Mouse (Mus musculus): ENCODE data around the gene Srrm2. TPM values are rescaled to one million over a fixed set of nuclear protein-coding genes. Genes with fewer than 3 reads are reported as not detected.
A peak's percentile ranks its signal among the peaks of the same experiment; 100 is the strongest.
"Not testable (repeated sequence)": the region's sequence is repeated elsewhere in the genome, so short reads cannot be mapped to it uniquely, and the experiment has no call there.

Gene Srrm2
- polyA plus RNA-seq, 1 experiment from 2014 or later, result 562 TPM

DNA sequence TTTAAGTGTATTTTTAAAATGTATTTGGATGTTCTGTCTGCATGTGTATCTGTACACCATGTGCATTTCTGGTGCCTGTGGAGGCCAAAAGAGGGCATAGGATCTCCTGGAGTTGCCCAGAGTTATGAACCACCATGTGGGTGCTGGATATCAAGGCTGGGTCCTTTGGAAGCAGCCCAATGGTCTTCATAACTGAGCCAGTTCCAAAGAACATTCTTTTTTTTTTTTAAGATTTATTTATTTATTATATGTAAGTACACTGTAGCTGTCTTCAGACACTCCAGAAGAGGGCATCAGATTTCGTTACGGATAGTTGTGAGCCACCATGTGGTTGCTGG lies 18.1 kb upstream of the Srrm2 start:
- 80% methylated on average over 2 of the region's 2 CpGs for WGBS
- not testable (repeated sequence) for H3K9me3 ChIP-seq (replicated peaks); H3K27me3 ChIP-seq (ENCODE audit: low read depth, poor library complexity, severe bottlenecking); H3K27ac ChIP-seq; DNase-seq (ENCODE audit: low spot score)
- Histone ChIP-seq H3K4me1 (peaks cover 15% of the 10 kb centered on the region), H3K36me3 (peaks cover 31% of the 10 kb centered on the region), H3K4me3 (peak overlapping the region; percentile 75; the same call in 1 of the 2 replicates)

DNA sequence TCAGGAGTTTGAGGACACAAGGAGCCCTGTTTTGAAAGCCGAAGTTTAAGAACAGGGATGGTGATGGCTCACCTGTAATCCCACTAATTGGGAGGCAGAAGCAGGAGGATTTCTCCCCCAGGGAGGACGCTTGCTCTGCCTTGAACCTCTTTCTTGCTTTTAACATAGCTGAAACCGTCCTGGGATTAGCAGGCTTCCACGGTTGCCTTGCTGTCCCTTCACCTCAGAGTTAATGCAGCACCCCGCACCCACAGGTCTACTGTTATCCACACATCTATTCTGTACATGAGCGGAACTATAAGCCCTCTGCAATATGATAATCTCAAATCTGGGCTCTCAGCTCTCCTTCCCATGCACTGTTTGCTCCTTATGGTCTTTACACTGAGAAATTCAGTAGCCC lies 16.7 kb upstream of the Srrm2 start:
- DNase-seq (ENCODE audit: low spot score), result no peak
- Histone ChIP-seq H3K4me1 (peaks cover 15% of the 10 kb centered on the region), H3K9me3 (replicated peaks) (no peaks in the 10 kb centered on the region), H3K36me3 (peaks cover 16% of the 10 kb centered on the region), H3K4me3 (no peak overlapping the region), H3K27me3 (ENCODE audit: low read depth, poor library complexity, severe bottlenecking) (no peaks in the 10 kb centered on the region), H3K27ac (no peak overlapping the region)
- WGBS, result 70% methylated on average over 6 of the region's 6 CpGs

DNA sequence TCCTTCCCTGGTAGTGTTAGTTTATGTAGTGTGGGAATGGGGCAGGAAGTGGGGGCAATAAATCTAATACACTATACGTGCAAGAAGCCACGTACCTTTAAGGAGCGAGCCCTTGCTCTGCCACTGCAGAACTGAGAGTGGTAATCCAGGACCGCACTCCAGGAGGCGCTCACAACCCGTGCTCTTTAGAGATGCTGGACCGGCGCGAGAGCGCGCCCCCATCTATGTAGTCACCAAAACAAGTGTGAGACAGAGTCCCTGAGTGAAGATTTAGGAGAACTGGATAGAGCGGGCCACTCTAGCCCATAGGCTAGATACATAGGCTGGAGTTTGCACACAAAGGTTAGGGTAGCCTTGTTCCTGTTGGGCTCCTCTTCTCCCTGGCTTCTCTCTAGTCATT lies 16.2 kb upstream of the Srrm2 start:
- Histone ChIP-seq H3K36me3 (peaks cover 12% of the 10 kb centered on the region), H3K27ac (no peak overlapping the region), H3K4me3 (no peak overlapping the region), H3K9me3 (replicated peaks) (no peaks in the 10 kb centered on the region), H3K27me3 (ENCODE audit: low read depth, poor library complexity, severe bottlenecking) (no peaks in the 10 kb centered on the region), H3K4me1 (peaks cover 15% of the 10 kb centered on the region)
- DNase-seq (ENCODE audit: low spot score), result peak; percentile 84
- 7% methylated on average over 12 of the region's 12 CpGs for WGBS

DNA sequence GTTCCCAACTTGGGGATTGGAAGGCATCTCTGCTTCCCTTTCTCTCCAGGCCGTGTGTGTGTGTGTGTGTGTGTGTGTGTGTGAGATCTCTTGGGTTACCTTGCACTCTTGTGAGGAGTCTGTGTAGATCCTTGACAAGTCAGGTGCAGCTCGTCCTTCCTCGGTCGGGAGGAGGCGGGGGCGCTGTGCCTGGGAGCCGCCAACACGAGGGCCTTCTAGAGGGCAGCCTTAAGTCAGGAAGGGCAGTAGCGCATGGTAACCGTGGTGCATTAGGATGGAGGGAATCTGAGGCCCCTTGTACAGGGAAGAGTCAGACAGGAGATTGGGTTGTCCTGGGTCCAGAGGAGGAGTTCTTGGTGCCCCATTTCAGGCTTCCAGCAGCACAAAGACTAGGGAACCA lies 14.1 kb upstream of the Srrm2 start:
- no peak overlapping the region for H3K27ac ChIP-seq
- no peak for DNase-seq (ENCODE audit: low spot score)
- peaks cover 3% of the 10 kb centered on the region; the same call in 1 of the 2 replicates for H3K36me3 ChIP-seq
- WGBS, result 81% methylated on average over 10 of the region's 10 CpGs
- no peaks in the 10 kb centered on the region for H3K27me3 ChIP-seq (ENCODE audit: low read depth, poor library complexity, severe bottlenecking)
- H3K4me3 ChIP-seq, result no peak overlapping the region
- H3K9me3 ChIP-seq (replicated peaks), result no peaks in the 10 kb centered on the region
- peaks cover 7% of the 10 kb centered on the region for H3K4me1 ChIP-seq

GRCm38 (mm10) chr17:23777141-23777540 lies 13.2 kb upstream of the Srrm2 start:
- Histone ChIP-seq H3K9me3 (replicated peaks) (no peaks in the 10 kb centered on the region), H3K27ac (no peak overlapping the region), H3K36me3 (peaks cover 3% of the 10 kb centered on the region; the same call in 1 of the 2 replicates), H3K4me3 (no peak overlapping the region), H3K4me1 (peaks cover 7% of the 10 kb centered on the region), H3K27me3 (ENCODE audit: low read depth, poor library complexity, severe bottlenecking) (no peaks in the 10 kb centered on the region)
- DNase-seq (ENCODE audit: low spot score), result no peak
- WGBS, result 89% methylated on average over 2 of the region's 2 CpGs

DNA sequence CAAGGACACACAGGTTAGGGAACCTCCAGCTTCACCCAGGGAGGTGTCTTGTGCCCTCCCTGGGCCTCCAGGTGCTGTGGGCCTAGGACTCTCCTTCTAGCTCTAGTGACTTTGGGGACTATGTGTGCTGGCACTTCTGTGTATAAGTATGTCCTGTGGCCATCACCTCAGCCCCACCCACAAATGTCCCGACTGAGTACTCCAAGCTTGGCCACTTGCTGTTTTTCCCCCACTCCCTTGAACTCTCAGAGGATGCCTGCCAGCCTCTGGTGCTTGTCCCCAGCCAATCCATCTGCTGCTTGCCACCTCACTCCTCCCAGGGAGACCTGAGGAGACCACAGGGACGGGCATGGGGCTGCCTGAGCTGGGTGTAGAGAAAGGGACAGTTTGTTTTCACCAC lies 11.9 kb upstream of the Srrm2 start:
- 71% methylated on average over 2 of the region's 2 CpGs for WGBS
- no peaks in the 10 kb centered on the region for H3K27me3 ChIP-seq (ENCODE audit: low read depth, poor library complexity, severe bottlenecking)
- no peaks in the 10 kb centered on the region for H3K9me3 ChIP-seq (replicated peaks)
- H3K27ac ChIP-seq, result no peak overlapping the region
- peaks cover 3% of the 10 kb centered on the region; the same call in 1 of the 2 replicates for H3K36me3 ChIP-seq
- no peak for DNase-seq (ENCODE audit: low spot score)
- H3K4me1 ChIP-seq, result peaks cover 7% of the 10 kb centered on the region
- H3K4me3 ChIP-seq, result no peak overlapping the region

DNA sequence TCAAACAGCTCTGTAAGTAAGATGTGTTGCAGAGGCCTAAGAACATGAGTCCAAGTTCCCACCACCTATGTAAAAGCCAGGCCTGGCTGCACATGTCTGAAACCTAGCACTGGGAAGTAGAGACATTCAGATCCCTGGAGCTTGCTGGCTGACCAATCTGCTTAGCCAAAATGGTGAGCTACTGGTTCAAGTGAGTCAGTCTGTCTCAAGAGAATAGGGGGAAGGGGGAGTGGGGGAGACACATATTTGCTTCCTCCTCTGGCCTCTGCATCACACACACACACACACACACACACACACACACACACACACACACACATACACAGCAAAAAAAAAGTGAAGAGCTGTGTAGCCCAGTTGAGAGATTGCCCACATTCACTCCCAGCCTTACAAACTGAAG lies 7.0 kb upstream of the Srrm2 start:
- Histone ChIP-seq H3K27ac (no peak overlapping the region), H3K27me3 (ENCODE audit: low read depth, poor library complexity, severe bottlenecking) (no peaks in the 10 kb centered on the region), H3K4me1 (peaks cover 17% of the 10 kb centered on the region), H3K4me3 (no peak overlapping the region), H3K36me3 (no peaks in the 10 kb centered on the region; the same call in 1 of the 2 replicates), H3K9me3 (replicated peaks) (no peaks in the 10 kb centered on the region)
- no peak for DNase-seq (ENCODE audit: low spot score)

DNA sequence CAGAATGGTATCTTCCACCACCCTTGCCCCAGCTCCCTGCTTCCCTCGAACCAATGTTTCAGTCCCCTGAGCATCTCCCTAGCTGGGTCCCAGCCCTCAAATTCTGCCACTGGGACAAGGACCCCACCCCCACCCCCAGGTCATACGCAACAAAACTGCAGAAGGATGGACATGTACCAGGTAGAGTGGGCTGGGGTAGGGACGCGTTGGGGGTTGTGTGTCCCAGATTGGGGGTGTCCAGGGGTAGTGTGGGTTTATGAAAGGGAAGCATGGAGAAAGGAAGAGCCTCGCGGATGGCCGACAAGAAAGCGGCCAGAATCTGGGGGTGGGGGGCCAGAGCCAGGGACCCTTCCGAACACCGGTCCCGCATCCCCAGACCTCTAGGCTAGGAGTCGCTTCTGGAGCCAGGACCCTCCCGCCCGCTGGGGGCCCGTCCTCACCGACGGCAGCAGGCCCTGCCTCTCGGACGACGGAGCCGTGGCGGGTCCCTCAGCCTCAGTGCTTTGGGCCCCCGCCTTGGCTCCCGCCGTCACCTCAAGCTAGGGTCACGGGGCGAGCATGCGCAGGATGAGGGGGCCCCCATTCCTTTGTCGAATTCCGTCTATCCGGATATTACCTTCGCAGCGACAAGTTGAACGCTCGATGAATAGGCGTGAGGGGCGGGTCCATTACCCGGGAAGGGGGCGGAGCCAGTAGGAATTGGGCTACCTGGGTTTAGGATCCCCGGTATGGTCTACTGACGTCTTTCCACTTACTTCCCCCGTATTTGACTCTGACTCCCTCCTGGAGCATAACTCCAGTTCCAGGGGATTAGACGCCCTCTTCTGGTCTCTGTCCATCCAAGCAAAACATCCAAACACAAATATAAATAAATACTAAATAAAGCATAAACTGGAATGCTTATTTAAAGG lies 4.5 kb upstream of the Srrm2 start, which contains the start of gene Flywch2:
Gene Flywch2, minus strand, starts transcription at position 521 of the 911 bp plus-strand sequence.
- 1% methylated on average over 41 of the region's 43 CpGs for WGBS
- Histone ChIP-seq H3K4me3 (peak within 1 kb of the TSS; percentile 71), H3K27me3 (ENCODE audit: low read depth, poor library complexity, severe bottlenecking) (no peaks in the 10 kb centered on the region), H3K36me3 (no peaks in the 10 kb centered on the region), H3K27ac (peak within 1 kb of the TSS; percentile 90), H3K4me1 (peaks cover 31% of the 10 kb centered on the region), H3K9me3 (replicated peaks) (no peaks in the 10 kb centered on the region)
- DNase-seq (ENCODE audit: low spot score), result peak; percentile 85

DNA sequence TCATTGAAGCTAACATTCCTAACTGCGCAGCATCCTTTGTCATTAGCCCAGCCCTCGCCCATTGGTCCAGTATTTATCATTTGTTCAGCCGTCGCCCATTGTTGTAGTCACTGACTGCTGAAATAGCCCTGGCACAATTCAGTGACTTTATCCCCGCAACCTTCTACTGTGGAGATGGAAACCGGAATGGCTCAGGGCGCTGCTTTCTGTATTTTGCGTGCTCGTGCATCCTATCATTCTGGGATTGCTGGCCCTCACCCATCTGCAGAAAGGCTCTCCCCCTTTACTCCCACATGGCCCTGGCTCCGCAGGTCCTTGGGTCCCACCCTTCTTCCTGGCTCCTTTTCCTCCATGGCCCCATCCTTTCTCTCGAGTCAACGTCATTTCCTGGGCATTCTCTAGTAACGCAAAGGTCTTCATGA lies 3.8 kb upstream of the Srrm2 start:
- H3K27ac ChIP-seq, result peak overlapping the region; percentile 90
- peak; percentile 51 for DNase-seq (ENCODE audit: low spot score)
- no peaks in the 10 kb centered on the region for H3K36me3 ChIP-seq

DNA sequence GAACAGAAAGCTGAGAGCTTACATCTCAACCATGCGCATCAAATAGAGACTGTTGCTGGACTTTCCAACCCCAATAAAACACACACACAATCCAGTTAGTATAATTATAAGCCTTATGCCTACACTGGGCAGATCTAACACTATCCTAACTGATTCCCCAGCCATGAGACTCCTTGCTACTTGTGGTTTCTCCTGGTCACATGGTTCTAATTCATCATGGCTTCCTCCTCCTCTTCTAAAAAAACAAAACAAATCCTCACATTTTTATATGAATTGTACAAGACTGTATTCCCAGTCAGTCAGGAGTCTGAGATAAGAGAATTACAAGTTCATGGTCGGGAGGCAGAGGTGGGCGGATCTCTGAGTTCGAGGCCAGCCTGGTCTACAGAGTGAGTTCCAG lies 1.4 kb upstream of the Srrm2 start:
- no peak for DNase-seq (ENCODE audit: low spot score)
- Histone ChIP-seq H3K4me1 (peaks cover 48% of the 10 kb centered on the region), H3K9me3 (replicated peaks) (no peaks in the 10 kb centered on the region), H3K27ac (no peak overlapping the region), H3K4me3 (no peak overlapping the region), H3K36me3 (peaks cover 2% of the 10 kb centered on the region), H3K27me3 (ENCODE audit: low read depth, poor library complexity, severe bottlenecking) (no peaks in the 10 kb centered on the region)
- WGBS, result 89% methylated on average over 4 of the region's 4 CpGs

More for the DNA sequence above, 3.8 kb upstream of the Srrm2 start:
- Histone ChIP-seq H3K9me3 (replicated peaks) (no peaks in the 10 kb centered on the region), H3K27me3 (ENCODE audit: low read depth, poor library complexity, severe bottlenecking) (no peaks in the 10 kb centered on the region), H3K4me1 (peaks cover 37% of the 10 kb centered on the region), H3K4me3 (peak overlapping the region; percentile 71)
- 20% methylated on average over 13 of the region's 13 CpGs for WGBS

DNA sequence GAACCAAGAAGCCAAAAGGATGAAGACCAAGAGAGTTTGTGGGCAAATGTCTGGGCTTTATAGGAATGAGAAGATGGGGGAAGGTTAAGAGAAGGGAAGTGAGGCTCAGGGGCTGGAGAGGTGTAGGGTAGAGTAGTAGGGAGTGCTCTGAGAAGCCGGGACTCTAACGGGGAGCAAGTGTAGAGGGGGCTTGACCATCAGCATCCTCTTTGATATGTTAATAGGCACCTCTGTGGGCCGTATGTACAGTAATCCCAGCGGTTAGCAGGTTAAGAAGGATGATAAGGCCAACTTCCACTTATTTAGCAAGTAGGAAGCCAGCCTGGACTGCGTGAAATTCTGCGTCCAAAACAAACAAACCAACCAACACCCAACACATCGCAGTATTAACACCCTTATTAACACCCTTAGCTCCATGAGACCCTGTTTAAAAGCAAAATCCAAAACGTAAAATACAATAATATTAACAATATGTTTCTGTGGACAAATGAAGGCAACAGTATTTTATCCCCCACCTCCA lies 523 bp upstream of the Srrm2 start:
- peaks cover 2% of the 10 kb centered on the region for H3K36me3 ChIP-seq
- H3K4me1 ChIP-seq, result peaks cover 48% of the 10 kb centered on the region
- no peaks in the 10 kb centered on the region for H3K9me3 ChIP-seq (replicated peaks)
- 16% methylated on average over 8 of the region's 8 CpGs for WGBS
- no peak for DNase-seq (ENCODE audit: low spot score)
- no peaks in the 10 kb centered on the region for H3K27me3 ChIP-seq (ENCODE audit: low read depth, poor library complexity, severe bottlenecking)
- H3K4me3 ChIP-seq, result peak overlapping the region; percentile 51
- peak overlapping the region; percentile 95 for H3K27ac ChIP-seq

DNA sequence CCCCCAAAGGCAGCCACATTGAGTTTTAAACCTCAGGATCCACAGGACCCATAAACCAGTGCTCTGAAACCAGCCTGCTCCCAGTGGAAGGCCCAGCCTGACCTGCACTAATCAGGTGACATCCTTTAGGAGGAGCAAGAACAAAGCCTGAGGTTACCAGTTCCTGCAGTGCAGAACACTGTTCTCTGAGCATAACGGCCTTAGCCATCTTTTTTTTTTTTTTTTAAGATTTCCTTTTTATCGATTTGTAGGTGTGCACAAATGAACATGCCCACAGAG lies 686 bp downstream of the Srrm2 start:
- WGBS, result 63% methylated on average over 2 of the region's 2 CpGs
- H3K4me1 ChIP-seq, result peaks cover 38% of the 10 kb centered on the region
- peaks cover 5% of the 10 kb centered on the region for H3K36me3 ChIP-seq
- peak overlapping the region; percentile 51 for H3K4me3 ChIP-seq
- peak overlapping the region; percentile 95 for H3K27ac ChIP-seq
- H3K27me3 ChIP-seq (ENCODE audit: low read depth, poor library complexity, severe bottlenecking), result no peaks in the 10 kb centered on the region
- no peaks in the 10 kb centered on the region for H3K9me3 ChIP-seq (replicated peaks)
- no peak for DNase-seq (ENCODE audit: low spot score)

- Histone ChIP-seq H3K27ac (no peak overlapping the region), H3K9me3 (replicated peaks) (no peaks in the 10 kb centered on the region), H3K36me3 (peaks cover 13% of the 10 kb centered on the region), H3K4me3 (no peak overlapping the region), H3K4me1 (peaks cover 34% of the 10 kb centered on the region), H3K27me3 (ENCODE audit: low read depth, poor library complexity, severe bottlenecking) (no peaks in the 10 kb centered on the region)
- WGBS, result 96% methylated on average over 8 of the region's 8 CpGs
- no peak for DNase-seq (ENCODE audit: low spot score)
These were observed 5.0 kb downstream of the Srrm2 start for GRCm38 (mm10) chr17:23795323-23795722.
